Mouse (Mus musculus) embryonic fibroblast, embryonic 13.5 days (primary cell): ENCODE data around the gene Apon.

Source experiments
- CTCF ChIP-seq: IDR thresholded peaks from 2 replicates; pipeline ENCODE4 v1.5.1; 2011; ENCODE audit warnings: mild to moderate bottlenecking, control low read depth, low read length, moderate library complexity, borderline replicate concordance; ENCODE audit not compliant: insufficient read depth
- POLR2A ChIP-seq: IDR thresholded peaks from 2 replicates; pipeline ENCODE4 v1.6.1; 2011; ENCODE audit warnings: low read depth, mild to moderate bottlenecking, control low read depth, low read length, moderate library complexity

DNA sequence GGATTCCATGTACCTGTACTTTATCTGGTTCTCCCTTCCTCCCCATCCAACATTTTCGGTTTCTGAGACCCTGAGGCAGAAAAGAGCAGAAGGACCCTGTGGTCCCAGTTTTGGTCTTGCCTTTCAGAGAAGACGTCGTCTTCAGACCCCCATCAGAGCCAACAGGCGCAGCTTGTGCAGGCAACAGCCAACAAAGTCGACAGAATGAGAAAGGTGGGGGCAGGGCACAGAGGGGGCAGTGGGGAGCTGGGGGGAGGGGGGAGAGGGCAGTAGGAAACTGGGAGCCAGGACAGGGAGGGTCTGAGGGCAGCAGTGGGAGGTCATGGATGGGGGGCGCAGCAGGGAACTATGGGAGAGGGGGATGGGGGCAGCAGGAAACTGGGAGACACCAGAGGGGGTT, 24.3 kb downstream of the Apon start:
- TF ChIP-seq CTCF = no peak
- TF ChIP-seq POLR2A = no peak
